Mouse (Mus musculus) adrenal gland, postnatal 10 days (tissue): ENCODE measurements at regions not wholly inside any gene's neighbourhood (a gene's known extent, or its start where the extent isn't known, plus 50 kb on each side); places are given as distances from the start of the nearest gene placed in this dataset.

ENCODE experiments used
- DNase-seq: peaks from one replicate; pipeline ENCODE4 v3.0.0; 2021; ENCODE audit warnings: mixed read lengths

DNA sequence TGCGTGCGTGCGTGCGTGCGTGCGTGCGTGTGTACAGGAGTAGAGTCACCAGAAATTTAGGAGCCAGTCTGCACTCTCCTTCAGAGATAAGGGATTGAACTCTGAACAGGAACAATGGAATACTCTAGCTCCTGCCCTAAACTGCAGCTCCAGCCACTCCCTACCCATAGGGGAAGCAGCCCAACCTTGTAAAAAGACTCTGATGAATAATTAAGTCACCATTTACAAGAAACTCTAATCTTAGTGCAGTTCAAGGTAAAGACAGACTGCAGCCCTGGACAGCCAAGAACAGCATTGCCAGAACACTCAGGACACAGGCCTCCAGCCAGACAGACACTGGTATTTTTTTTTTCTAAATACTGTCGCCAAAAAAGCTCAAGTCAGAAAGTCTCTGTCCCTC, 198.9 kb upstream of the Trib2 start:
- no peak for DNase-seq

DNA sequence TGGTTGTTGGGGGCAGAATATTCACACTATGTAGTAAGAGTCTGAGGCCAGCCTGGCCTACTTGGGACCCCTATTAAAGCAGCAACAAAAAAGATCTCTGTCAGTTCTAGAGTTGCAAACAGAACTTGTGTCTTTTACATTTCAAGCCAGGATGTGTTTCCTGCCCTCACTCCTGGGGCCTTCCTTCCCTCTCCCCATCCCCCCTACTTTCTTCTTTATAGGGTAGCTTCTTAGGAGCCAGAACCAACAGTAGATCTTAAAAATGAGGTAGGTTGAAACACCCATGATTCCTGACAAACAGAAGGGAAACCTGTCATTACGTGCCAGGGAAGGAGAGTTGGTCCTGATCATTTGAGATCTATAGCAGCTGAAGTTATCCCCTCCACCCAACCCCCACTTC, 198.0 kb upstream of the Trib2 start:
- DNase-seq = no peak

DNA sequence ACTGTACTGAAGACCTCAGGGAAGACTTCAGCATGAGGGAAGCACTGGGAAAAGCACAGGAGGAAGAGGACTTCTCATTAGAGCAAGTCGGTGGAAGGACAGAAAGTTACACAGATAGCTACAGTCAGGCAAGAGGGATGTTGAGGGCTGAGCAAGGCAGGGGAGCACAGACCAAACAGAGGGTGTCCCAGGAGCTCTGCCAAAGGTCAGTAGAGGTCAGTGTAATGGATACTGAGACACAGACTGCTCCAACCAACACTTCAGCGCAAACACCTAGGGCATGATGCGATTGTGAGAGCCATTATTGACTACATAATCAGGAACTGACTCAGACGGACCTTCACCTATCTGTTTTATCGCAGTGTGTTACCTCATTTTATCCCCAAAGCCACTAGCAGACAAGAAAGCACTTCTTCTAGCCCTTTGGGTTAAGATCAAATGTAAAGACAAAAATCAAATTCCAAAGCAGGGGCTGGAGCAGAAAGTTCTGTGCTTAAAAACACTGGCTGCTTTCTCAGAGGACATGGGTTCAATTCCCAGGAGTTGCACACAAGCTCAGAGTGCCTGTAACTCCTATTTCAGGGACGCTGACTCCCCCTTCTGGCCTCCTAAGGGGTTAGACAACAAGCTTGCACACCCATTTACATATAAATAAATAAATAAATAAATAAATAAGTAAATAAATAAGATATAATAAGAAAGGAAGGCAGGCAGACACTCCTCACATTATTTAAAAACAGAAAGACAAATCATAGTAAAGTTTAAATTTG, 197.3 kb upstream of the Trib2 start:
- DNase-seq = no peak

DNA sequence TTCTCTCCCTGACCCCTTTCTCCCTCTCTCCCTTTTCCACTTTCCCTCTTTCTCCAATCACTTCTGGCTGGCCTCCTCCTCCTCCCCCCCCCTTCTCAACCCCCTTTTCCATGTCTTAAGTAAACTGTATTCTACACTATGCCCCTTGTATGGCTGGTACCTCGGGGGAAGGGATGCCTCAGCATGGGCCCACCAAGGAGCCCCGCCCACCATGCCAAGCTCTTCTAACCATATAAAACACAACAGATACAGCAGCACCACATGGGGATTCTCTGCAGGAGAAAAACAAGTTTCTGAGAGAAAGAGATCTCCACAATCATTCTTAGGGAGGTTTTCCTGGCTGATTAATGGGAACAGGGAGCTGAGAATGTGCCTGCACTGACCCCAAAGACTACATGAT, 196.6 kb upstream of the Trib2 start:
- DNase-seq = no peak

DNA sequence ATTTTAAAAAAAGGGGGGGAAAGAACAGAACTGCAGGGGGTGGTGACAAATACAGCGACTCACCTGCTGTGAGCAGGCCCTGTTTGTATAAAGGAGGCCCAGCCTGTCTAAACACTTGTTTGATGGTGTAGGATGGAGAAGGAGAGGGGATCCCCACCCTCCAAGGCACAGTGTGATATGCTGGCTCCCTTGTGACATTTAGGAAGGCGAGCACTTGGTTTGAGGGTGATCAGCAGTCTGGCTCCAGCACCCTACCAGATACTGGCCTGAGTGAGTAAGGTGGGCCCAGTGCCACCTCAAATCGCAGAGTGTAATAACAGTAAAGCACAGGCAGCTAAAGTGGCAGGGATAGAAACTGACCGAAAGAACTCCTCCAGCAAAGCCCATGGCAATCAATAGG, 195.4 kb upstream of the Trib2 start:
- DNase-seq = no peak

DNA sequence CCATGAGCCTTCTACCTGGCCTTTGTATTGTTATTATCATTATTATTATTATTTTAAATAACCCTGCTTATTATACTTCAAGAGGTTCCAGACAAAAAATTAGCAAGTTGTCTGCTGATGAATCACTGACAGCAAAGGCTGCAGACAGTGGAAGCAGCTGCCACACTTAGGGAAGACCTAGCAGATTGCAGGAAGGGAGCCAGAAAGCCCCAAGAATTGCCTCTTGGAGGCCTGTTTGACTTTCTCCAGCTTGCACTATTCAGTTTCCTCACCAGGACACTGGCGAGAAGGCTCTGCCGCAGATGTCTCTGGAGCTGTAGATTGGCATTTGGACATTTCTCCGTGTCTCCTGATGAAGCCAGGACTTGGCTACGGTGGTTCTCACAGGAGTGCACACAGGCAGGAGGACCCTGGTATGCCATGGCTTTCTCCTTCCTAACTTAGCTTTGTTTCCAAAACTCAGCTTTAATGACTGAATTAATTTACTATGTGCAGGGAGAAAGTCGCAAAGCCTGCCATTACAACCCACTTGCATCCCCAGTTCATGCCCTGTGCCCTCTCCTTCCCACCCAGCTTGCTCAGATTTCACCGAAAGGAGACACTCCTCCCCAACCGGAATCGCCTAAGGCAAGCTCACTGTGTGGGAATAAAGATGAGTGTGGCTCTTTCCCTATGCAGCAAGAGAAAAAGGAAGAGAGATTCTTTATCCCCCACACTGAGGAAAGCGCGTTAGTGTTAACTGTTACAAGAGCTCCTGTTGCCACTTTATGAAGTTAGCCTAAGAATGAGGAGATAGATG, 193.3 kb upstream of the Trib2 start:
- no peak for DNase-seq

DNA sequence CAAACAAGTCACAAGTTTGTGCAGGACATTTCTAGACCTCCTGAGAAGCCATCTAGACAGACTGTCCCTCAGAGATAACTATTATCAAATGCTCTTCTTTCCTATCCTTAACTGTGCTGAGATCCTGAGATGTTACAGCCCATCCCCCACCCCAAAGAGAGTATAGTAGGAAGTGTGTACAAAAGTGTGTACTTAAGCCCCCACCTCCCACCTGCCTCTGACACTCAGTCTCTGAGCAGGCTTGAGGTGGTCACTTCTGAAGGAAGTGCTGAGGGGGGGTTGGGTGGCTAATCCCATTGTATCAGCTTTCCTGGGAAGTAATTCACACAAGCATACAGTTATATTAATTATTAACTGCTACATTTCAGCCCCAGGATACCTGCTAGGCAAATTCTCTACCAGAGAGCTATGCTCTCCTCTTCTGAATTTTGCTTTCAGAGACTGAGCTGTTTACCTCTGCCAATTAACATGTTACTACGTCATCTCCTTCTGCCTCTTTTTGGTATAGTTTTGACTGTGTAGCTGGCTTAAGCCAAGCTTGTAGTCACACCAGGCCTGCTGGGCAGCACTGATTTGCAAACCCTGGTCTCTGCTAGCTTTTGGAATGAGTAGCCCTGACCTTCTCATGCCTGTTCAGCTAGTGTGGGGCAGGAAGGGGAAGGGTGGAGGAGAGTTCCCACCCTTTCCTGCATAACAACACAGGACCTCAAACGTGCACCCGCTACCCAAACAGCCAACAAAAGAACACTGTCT, 192.2 kb upstream of the Trib2 start:
- peak; percentile 26 for DNase-seq

DNA sequence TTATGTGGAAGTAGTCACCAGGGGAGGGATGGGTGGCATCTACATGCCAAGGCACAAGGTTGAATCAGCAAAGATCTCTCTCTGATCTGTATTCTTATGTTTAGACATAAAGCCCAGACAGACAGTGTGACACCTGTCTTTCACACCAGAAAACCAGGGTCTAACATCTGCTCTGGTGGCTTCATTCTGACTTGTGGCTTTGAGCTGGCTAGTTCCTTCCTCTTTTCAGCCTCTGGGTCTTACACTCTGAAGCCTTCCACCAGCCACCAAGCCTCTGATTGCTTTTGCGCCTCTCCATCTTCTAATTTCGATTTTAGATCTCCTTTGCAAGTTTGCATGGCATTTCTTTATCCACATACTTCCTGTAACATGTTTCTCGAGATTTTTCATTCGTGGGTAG, 191.5 kb upstream of the Trib2 start:
- DNase-seq = no peak

DNA sequence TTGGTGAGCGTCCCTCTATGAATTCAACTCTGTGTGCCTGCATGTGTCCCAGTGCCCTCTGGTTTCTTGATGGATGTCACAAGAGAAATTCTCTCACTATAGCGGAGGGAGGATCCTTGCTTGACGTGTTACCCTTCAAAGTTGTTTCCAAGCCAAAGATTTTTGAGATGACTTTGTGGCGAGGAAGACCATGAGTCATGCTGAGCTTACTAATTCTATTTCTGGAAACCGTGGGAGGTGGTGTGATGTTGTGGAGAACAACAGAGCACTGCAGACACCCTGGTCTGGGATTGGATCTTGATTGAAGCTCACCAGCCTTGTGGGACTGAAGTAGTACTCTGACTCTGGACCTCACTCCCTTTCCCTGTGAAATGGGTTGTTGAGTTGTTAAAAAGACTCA, 190.0 kb upstream of the Trib2 start:
- no peak for DNase-seq

DNA sequence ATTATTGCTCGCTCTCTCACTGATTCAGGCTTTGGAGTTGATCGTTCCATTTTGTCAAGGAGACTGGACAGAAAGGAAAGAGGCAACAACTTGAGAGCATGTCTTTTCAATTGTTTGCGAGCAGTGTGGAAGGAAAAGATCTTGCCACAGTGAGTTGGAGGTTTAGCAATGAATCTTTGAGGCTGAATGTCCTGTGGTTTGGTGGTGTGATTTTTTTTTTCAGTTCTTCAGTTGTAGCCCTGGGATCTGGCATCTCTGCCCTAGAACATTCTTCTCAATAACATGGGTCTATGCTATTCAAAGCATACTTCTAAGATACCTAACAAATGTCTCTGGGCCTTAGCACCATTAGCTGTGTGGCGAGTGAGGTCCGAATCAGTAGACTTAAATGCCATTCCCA, 189.6 kb upstream of the Trib2 start:
- no peak for DNase-seq

DNA sequence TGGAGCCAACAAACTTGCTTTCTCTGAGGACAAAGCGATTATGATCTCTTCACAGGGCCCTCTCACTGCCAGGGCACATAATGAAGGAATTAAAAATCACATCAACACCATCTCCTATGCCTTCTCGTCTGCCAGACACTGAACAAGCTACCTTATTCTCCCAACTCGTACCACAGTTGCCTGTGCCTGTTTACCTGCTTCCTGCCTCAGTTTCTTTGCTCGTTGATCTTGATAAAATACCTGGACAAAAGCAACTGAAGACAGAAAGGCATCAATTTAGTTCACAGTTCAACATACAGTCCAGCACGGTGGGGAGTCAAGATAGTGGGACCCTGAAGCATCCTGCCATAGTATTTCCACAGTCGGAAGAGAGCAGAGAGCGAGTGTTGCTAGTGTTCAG, 185.1 kb upstream of the Trib2 start:
- DNase-seq = no peak

DNA sequence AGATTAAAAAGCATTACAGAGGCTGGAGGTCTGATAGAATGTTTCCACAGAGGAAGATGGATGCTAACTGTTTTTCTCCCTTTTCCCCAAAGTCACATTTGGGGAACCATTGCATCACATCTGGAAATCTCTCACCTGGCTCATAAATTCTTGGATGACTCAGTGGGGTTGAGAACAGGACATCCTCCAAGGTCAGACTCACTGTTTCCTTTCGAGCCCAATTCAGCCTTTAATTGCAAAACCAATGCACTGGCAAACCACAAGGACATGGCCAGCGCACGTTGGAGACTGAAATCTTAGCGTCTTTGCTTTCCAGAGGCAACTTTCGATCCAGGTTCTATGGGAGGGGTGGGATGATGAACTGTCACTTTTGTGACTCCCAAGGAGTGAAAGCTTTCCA, 184.5 kb upstream of the Trib2 start:
- no peak for DNase-seq

DNA sequence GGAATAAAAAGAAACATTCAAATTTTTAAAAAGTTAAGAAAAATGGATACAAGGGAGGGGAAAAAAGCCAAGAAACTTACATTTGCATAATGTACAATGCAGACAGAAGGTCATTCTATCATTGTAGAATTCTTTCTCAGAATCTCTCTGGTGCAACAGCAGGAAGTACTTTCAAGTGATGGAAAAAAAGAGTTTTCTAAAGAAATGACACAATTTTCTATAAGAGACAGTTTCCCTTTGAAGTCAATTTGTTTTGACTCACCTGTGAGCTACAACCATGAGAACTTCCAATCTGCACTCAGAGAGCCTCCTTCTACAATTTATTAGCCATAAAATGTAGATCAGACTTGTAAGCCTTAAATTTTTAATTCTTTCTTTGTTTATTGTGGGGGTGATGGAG, 181.6 kb upstream of the Trib2 start:
- DNase-seq = no peak

DNA sequence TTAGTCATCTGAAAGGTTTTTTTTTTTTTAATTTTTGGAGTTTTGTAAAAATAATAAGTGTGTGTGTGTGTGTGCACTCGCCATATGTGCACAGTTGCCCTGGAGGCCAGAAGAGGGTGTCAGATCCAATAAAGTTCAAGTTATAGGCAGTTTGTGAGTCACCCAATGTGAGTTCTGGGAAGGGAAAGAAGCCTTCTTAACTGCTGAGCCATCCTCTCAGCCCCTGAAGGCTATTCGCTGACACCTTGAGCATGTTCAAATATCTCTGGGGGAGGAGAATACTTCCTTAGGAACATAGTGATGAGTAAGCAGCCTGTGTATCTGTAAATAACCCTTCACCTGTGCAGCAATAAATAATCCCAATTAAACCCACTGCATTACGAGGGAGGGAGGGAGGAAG, 177.1 kb upstream of the Trib2 start:
- no peak for DNase-seq

DNA sequence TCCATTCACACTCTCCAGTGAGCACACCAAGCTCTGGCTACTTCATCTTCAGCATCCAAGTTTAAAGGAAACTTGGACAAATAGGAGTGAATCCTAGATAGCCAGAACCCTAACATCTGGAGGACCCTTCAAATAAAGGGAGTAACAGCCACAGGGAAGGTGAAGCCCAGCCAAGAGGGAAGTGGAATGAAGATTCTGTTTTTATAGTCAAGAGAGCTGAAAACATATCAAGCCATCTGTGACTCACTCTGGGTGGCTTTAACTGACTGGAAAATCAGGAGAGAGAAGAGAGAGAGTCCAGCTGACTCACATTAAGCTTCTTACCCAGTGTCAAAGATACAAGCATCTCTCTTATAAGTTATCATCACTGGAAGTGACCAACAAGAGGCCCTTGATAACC, 169.6 kb upstream of the Trib2 start:
- no peak for DNase-seq

DNA sequence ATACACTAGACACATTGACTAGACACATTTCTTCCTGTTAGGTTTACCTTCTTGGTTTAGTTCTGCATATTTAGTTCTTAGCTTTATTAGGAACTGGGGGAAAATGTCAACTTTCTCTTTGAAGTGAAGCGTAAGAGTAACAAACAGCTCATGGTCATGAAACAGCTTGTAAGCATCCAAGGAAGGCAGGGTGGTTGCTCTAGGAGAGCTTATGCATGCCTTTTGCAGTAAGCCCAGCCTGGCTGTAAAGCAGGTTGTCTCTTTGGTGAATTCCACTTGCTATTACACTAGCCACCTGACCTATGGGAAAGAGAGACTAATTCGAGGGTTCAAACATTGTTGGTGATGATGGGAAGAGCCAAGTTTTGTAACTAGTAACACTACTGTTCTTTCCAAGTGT, 168.9 kb upstream of the Trib2 start:
- no peak for DNase-seq

DNA sequence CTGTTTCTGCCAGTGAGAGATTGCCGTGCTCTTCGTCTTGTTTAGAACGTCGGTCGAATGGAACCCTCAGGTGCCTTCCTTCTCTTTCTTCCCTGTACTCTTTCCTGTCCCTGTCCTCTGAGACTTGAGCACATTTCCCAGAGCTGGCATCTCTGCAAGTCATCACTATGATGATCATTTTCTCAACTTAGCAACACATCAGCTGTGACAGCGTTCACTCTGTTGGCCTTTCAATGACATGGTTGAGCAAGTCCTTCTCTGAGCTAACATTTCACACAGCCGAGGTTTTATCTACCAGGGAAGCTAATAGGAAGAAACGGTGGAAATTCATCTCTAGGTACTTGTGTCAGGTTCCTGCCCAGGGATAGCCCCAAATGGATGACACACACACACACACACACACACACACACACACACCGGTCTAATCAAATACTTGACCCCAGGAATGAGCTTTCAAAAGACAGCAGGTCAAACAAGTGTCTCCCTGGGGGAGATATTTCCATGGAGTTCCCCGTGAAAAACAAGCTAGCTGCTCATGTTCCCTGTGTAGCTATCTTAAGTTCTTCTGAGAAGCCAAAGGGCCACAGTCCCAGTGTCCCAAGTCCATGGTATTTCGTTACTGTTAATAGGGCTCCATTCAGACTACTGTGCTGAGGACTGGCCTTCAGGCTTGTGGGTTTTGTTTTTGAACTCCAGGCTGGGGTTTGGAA, 167.0 kb upstream of the Trib2 start:
- DNase-seq = no peak

DNA sequence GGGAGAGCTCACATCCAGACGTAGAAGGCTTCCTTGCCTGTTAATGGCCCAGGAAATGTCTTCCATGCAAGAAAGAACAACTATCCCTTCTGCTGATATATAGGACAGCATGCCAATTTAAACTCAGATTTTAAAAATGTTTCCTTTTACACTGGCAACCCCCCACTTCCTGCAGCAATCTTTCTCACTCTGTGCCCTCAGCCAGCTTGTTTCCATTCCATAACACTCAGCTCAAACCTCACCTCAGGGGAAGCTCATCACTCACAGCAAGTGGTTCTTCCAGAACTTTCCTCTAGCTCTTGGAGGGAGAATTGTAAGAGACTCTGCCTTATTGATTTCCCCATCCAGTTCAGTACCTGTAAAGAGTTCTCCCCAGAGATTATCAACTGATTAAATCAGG, 165.0 kb upstream of the Trib2 start:
- DNase-seq = no peak

DNA sequence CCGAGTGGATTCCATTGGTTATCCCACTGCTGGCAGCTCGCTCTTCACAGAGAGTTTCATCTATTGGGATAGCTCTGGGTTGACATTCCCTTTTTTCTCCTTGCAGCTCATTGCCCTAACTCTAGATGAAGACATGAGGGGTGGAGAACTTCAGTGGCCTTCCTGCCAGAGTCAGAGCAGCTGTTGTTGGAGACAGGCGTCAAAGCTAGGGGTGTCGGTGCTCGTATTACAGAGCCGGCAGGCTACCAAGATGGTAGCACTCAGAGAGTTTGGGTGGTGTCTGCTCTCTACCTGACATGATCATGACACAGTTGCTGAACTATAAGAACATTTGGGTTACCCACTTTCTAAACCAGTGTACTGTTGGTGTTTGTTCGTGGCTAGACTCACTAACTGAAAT, 162.5 kb upstream of the Trib2 start:
- DNase-seq = no peak

DNA sequence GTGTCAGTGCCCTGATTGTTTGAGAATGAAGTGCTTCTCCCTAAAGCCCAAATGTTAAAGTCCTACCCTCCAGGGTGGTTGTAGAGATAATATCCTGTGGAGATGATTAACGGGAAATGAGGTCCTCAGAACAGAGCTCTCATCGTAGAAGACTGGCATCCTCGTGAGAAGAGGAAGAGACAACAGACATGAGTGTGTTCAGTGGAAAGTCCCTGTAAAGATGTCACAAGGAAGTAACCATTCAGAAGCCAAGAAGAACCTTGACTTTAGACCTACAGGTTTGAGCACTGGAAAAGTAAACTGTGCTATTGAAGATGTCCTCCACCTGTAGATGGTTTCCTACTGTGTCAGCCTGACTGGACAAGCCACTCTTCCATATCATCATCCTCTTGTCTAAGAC, 155.1 kb upstream of the Trib2 start:
- no peak for DNase-seq

DNA sequence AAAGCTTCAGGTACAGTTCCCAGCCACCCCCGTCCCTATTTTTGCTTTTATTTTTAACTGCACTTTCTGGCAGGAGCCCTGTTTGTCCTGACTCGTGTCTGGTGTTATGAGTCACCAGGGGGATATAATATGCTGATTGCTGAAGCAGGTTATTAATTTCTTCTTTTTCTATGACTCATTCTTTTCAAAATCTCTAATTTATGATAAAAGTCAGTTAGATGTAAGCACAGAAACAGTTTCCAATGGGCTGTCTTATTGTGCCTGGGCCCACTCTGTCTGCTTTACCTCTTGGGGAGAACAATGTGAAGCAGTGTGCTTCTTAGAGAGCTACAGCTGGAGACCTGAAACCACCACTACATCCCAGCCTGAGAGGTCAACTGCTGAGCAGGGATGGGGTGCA, 153.5 kb upstream of the Trib2 start:
- no peak for DNase-seq

DNA sequence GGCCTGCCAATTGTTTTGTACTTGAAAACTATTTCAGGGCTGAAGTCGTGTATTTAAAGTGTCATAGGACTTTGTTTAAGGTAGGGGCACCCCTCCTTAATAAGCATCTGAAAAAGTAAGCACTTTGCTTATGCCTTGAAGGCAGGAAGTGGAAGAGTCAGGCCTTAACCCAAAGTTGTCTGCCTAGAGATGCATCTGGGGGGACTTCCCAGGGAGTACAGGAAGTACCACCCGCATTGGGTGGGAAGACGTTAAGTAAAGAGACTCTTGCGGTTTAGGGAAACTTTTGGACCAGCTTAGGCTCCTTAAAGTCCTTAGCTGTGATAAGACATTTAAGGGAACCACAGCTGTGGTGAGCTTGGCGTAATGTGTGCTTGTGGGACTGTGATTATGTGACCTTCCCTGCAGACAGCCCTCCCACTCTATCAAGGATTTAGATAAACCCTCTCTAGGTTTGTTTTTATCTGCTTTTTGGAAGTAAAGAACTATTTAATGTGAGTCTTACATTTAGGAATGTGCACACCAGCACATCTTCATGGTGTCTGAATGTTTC, 150.9 kb upstream of the Trib2 start:
- DNase-seq = no peak
